Comparison of ENCODE assay signal across 9 mouse cellular contexts in the genomic region with DNA sequence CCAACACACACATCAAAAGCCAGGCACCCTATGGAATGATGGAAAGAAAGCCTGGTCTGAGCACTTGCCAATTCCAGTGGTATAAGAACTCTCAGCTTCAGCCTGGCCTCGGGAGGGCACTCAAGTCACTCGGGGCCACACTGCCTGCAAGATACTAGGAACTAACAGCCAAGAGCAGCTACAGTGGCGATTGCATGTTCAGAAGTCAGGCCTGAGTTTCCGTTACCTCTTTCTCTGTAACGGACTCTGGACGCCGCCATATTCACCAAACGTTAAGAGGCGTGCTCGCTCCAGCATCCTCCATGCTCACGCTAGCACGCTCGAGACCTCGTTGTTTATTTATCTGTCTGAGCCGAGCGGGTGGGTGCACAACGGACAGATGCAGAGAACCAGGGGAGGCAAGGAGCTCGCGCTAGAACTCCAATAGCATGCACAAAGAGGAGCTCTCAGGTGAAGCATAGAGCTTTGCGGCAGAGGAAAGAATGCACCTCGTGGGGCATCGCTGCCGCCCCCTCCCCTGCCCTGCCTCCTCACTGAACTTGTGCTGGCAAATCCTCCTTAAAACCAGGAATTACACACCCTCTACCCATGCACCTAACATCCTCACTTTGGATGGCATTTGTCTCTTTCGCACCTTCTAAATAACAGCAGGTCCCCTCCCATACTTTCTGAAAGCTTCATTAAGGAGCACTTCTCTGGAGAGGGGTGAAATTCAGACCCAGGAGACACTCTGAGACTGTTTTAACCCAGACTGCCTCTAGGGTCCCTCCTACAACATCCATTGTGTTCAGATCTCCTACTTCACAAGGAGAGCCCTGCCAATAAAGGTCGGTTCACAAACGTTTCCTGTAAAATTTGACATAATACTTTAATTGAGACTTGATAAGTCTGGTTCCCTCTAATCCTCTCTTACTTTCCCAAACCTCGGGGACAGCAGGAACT. TPM values are rescaled to one million over a fixed set of nuclear protein-coding genes. Genes with fewer than 3 reads are reported as not detected.
A peak's percentile ranks its signal among the peaks of the same experiment; 100 is the strongest.
DNase-seq lines count a peak whose midpoint lies in the region; ATAC-seq lines count a peak whose summit lies in the region.
"Had no signal": no experiment of that assay in that cellular context is flagged by ENCODE, and none has a peak within 500 bp of the region (broad histone marks: within the 10 kb centered on the region; RNA-seq: fewer than 3 reads in every experiment).

No protein-coding gene starts in this region.

- no peaks in the 10 kb centered on the region for H3K36me3 ChIP-seq in liver, embryonic 11.5 days (ENCODE audit: control insufficient read depth, insufficient read depth, low read length)
- H3K36me3 ChIP-seq in forebrain, embryonic 14.5 days (ENCODE audit: control insufficient read depth, insufficient read depth, low read length) = no peaks in the 10 kb centered on the region
- no peaks in the 10 kb centered on the region for H3K36me3 ChIP-seq in neural tube, embryonic 14.5 days (ENCODE audit: control insufficient read depth, insufficient read depth, low read length)

- no peak overlapping the region for H3K27ac ChIP-seq in liver, embryonic 11.5 days (ENCODE audit: low read depth, low read length)
- no peak overlapping the region for H3K27ac ChIP-seq in forebrain, embryonic 14.5 days (ENCODE audit: low read depth, low read length)
- H3K27ac ChIP-seq in neural tube, embryonic 14.5 days (ENCODE audit: low read depth, low read length) = no peak overlapping the region

- no peak overlapping the region for H3K4me3 ChIP-seq in liver, embryonic 11.5 days (ENCODE audit: low read depth, low read length)
- peak overlapping the region; percentile 16; the same call in 1 of the 2 replicates for H3K4me3 ChIP-seq in forebrain, embryonic 14.5 days (ENCODE audit: low read depth, low read length)
- 0 out of 2 replicates have a peak overlapping the region, but pooled peaks have one; percentile 13 for H3K4me3 ChIP-seq in neural tube, embryonic 14.5 days (ENCODE audit: low read depth, low read length)

- ATAC-seq in liver, embryonic 11.5 days (replicated peaks; ENCODE audit: low FRiP score) = no peak
- 0 out of 2 replicates have a peak, but pooled peaks have one; percentile 15 for ATAC-seq in forebrain, embryonic 14.5 days
- ATAC-seq in neural tube, embryonic 14.5 days (ENCODE audit: low read depth) = peak; percentile 66
- no peak for ATAC-seq in megakaryocyte progenitor cell, adult 5-6 weeks (replicated peaks; ENCODE audit: poor library complexity)

- H3K4me2 ChIP-seq in liver, embryonic 11.5 days = peak overlapping the region; percentile 48
- peak overlapping the region; percentile 38 for H3K4me2 ChIP-seq in forebrain, embryonic 14.5 days (ENCODE audit: low read length)
- peak overlapping the region; percentile 42 for H3K4me2 ChIP-seq in neural tube, embryonic 14.5 days (ENCODE audit: low read depth, low read length)

- no peak overlapping the region for H3K9ac ChIP-seq in liver, embryonic 11.5 days (ENCODE audit: low read depth, low read length)
- H3K9ac ChIP-seq in forebrain, embryonic 14.5 days (ENCODE audit: low read length) = 0 out of 2 replicates have a peak overlapping the region, but pooled peaks have one; percentile 29
- H3K9ac ChIP-seq in neural tube, embryonic 14.5 days (replicated peaks; ENCODE audit: low read depth, low read length) = peak overlapping the region; percentile 39; the same call in 1 of the 2 replicates

- no peaks in the 10 kb centered on the region for H3K27me3 ChIP-seq in liver, embryonic 11.5 days (replicated peaks; ENCODE audit: control insufficient read depth, insufficient read depth, low read length)
- H3K27me3 ChIP-seq in forebrain, embryonic 14.5 days (replicated peaks; ENCODE audit: control insufficient read depth, insufficient read depth, low read length) = no peaks in the 10 kb centered on the region
- no peaks in the 10 kb centered on the region for H3K27me3 ChIP-seq in neural tube, embryonic 14.5 days (ENCODE audit: control insufficient read depth, insufficient read depth, low read length)

- H3K9me3 ChIP-seq in liver, embryonic 11.5 days (ENCODE audit: control insufficient read depth, low read length) = no peaks in the 10 kb centered on the region
- H3K9me3 ChIP-seq in forebrain, embryonic 14.5 days (replicated peaks; ENCODE audit: control insufficient read depth, low read length) = no peaks in the 10 kb centered on the region
- H3K9me3 ChIP-seq in neural tube, embryonic 14.5 days (ENCODE audit: control insufficient read depth, low read length) = no peaks in the 10 kb centered on the region

- no peaks in the 10 kb centered on the region for H3K4me1 ChIP-seq in liver, embryonic 11.5 days (replicated peaks; ENCODE audit: control insufficient read depth, insufficient read depth, low read length)
- H3K4me1 ChIP-seq in forebrain, embryonic 14.5 days (ENCODE audit: control insufficient read depth, insufficient read depth, low read length) = no peaks in the 10 kb centered on the region
- H3K4me1 ChIP-seq in neural tube, embryonic 14.5 days (ENCODE audit: control insufficient read depth, insufficient read depth, low read length) = no peaks in the 10 kb centered on the region

- 30% methylated on average over 27 of the region's 27 CpGs for WGBS in liver, embryonic 11.5 days
- WGBS in forebrain, embryonic 14.5 days = 46% methylated on average over 27 of the region's 27 CpGs
- 47% methylated on average over 27 of the region's 27 CpGs for WGBS in neural tube, embryonic 14.5 days

- DNase-seq in liver, embryonic 11.5 days (ENCODE audit: low spot score) = no peak
- no peak for DNase-seq in liver
- DNase-seq in forebrain, embryonic 14.5 days (ENCODE audit: low spot score) = peak; percentile 13
- DNase-seq in kidney, postnatal 36 days = peak; percentile 19 to 49
- no peak for DNase-seq in spleen, postnatal 36 days (ENCODE audit: low spot score in 2 of 2)
- no peak for DNase-seq in gastrocnemius, postnatal 4 days (ENCODE audit: low spot score in 2 of 2)

RNA-seq across cellular contexts. Expression of a gene that starts 2.2 kb away (rescaled TPM):
- polyA plus RNA-seq in liver, embryonic 11.5 days (2014; fragmentation: Nextera tagmentation; extraction: Ambion mirVana) = not detected in 2 replicates
- polyA plus RNA-seq in forebrain, embryonic 14.5 days (2014; fragmentation: Nextera tagmentation; extraction: Ambion mirVana) = not detected in 2 replicates
- not detected in 2 replicates for polyA plus RNA-seq in neural tube, embryonic 14.5 days (2014; fragmentation: Nextera tagmentation; extraction: Ambion mirVana)
- not detected in 2 replicates for total RNA-seq in megakaryocyte progenitor cell, adult 5-6 weeks (2015)
- total RNA-seq in megakaryocyte progenitor cell, adult 5-6 weeks (2017) = not detected in 2 replicates
- total RNA-seq in gastrocnemius, postnatal 4 days (2021) = not detected

RNA-seq across cellular contexts. Expression of a gene that starts 21.2 kb away (rescaled TPM):
- not detected in 2 replicates for polyA plus RNA-seq in liver, embryonic 11.5 days (2014; fragmentation: Nextera tagmentation; extraction: Ambion mirVana)
- polyA plus RNA-seq in forebrain, embryonic 14.5 days (2014; fragmentation: Nextera tagmentation; extraction: Ambion mirVana) = not detected in 2 replicates
- not detected in 2 replicates for polyA plus RNA-seq in neural tube, embryonic 14.5 days (2014; fragmentation: Nextera tagmentation; extraction: Ambion mirVana)
- not detected in 2 replicates for total RNA-seq in megakaryocyte progenitor cell, adult 5-6 weeks (2015)
- total RNA-seq in megakaryocyte progenitor cell, adult 5-6 weeks (2017) = not detected in 2 replicates
- not detected for total RNA-seq in gastrocnemius, postnatal 4 days (2021)
- polyA plus RNA-seq: gonadal fat pad, adult 2 months had no signal

RNA-seq across cellular contexts. Expression of a gene that starts 47.2 kb away (rescaled TPM):
- polyA plus RNA-seq in liver, embryonic 11.5 days (2014; fragmentation: Nextera tagmentation; extraction: Ambion mirVana) = 17.8 and 17.9 TPM in 2 replicates
- polyA plus RNA-seq in forebrain, embryonic 14.5 days (2014; fragmentation: Nextera tagmentation; extraction: Ambion mirVana) = 29.0 and 29.7 TPM in 2 replicates
- polyA plus RNA-seq in neural tube, embryonic 14.5 days (2014; fragmentation: Nextera tagmentation; extraction: Ambion mirVana) = 30.7 and 37.8 TPM in 2 replicates
- total RNA-seq in megakaryocyte progenitor cell, adult 5-6 weeks (2015) = 9.7 and 12.2 TPM in 2 replicates
- 7.7 and 13.1 TPM in 2 replicates for total RNA-seq in megakaryocyte progenitor cell, adult 5-6 weeks (2017)
- 10 to 100 TPM; 16.1 to 19.5 TPM for total RNA-seq in gastrocnemius, postnatal 4 days (2021)

Comparison
In these comparisons a context has a peak if more than half of its experiments do, and no peak if none do; other contexts are left out.
1. ATAC-seq: peak in forebrain, embryonic 14.5 days (single experiment) and neural tube, embryonic 14.5 days (single experiment); none in liver, embryonic 11.5 days (single experiment) and megakaryocyte progenitor cell, adult 5-6 weeks (single experiment).
2. DNase-seq: peak in forebrain, embryonic 14.5 days (single experiment) and kidney, postnatal 36 days (2 of 2); none in liver, embryonic 11.5 days (single experiment), liver (single experiment), spleen, postnatal 36 days (0 of 2) and gastrocnemius, postnatal 4 days (0 of 2).
3. Peak in every context shown above with its lines, with median percentiles within 50 percentile points of each other: H3K4me2 ChIP-seq.